Mouse (Mus musculus) B cell, adult 67 days (primary cell): Measurements from ENCODE around the gene Slc8a1. TPM values are rescaled to one million over a fixed set of nuclear protein-coding genes. Genes with fewer than 3 reads are reported as not detected.

Experiments
- total RNA-seq, 2 experiments: library from RNA; stranded (reverse); gene quantifications; 4 replicates each; pipeline ENCODE4 v1.2.4; 2023

Slc8a1 gene
- total RNA-seq = 1 to 10 TPM in 1 of 2 experiments, under 1 TPM in 1; 0.09 to 1.5 TPM

GRCm38 (mm10) chr17:81738311-81738755 is at the start of gene Slc8a1:
Gene Slc8a1, minus strand, starts transcription at chr17:81738377.

GRCm38 (mm10) chr17:81441463-81441862 is 296.7 kb downstream of the Slc8a1 start, which contains the start of gene Gm11096:
Gene Gm11096, plus strand, starts transcription at chr17:81441763.

